Mouse (Mus musculus) ES-Bruce4 (cell line): Measurements from ENCODE around the gene Bzw2.

Source experiments
- CTCF ChIP-seq: IDR thresholded peaks from one replicate; pipeline ENCODE4 v1.8.1; 2011; ENCODE audit warnings: low read depth, low read length
- EP300 ChIP-seq: IDR thresholded peaks from 2 replicates; pipeline ENCODE4 v1.6.1; 2011; ENCODE audit warnings: low read depth, low read length; ENCODE audit not compliant: insufficient read depth
- POLR2A ChIP-seq: IDR thresholded peaks from one replicate; pipeline ENCODE4 v1.8.1; 2011; ENCODE audit warnings: low read length; ENCODE audit not compliant: insufficient read depth

- TF ChIP-seq POLR2A (no peak), EP300 (no peak), CTCF (no peak)
Measured at GRCm38 (mm10) chr12:36156101-36156636, 1.7 kb downstream of the Bzw2 start.
